Comparison of ENCODE assay signal across 9 mouse cellular contexts in the genomic region with DNA sequence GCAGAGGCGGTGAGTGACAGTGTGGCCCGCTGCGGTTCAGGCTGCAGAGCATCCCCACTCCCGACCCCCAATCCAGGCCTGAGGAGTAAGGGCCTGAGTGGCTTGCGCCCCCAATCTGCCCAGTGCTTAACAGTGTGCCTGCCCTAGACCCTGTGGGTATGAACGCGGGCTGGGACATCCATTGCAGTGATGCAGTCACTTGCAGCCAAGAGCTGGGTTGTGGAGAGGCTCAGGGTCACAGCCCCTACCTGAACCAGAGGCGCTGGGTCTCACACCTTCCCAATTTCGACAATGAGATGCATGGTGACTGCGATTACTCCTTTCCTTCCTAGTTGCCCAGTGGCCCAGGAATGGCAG. TPM values are rescaled to one million over a fixed set of nuclear protein-coding genes. Genes with fewer than 3 reads are reported as not detected.
A peak's percentile ranks its signal among the peaks of the same experiment; 100 is the strongest.
DNase-seq lines count a peak whose midpoint lies in the region; ATAC-seq and TF ChIP-seq lines count a peak whose summit lies in the region.
"Had no signal": no experiment of that assay in that cellular context is flagged by ENCODE, and none has a peak within 500 bp of the region (broad histone marks: within the 10 kb centered on the region; RNA-seq: fewer than 3 reads in every experiment).

No protein-coding gene starts in this region.

- H3K27ac ChIP-seq in layer of hippocampus, adult 2 months = peak overlapping the region; percentile 92
- no peak overlapping the region for H3K27ac ChIP-seq in embryonic facial prominence, embryonic 12.5 days
- H3K27ac ChIP-seq in hindbrain, embryonic 16.5 days (ENCODE audit: low read depth, low read length) = peak overlapping the region; percentile 69; the same call in 1 of the 2 replicates
- H3K27ac ChIP-seq in midbrain, embryonic 16.5 days (ENCODE audit: low read length) = peak overlapping the region; percentile 75

- H3K9ac ChIP-seq in embryonic facial prominence, embryonic 12.5 days = no peak overlapping the region
- H3K9ac ChIP-seq in hindbrain, embryonic 16.5 days (ENCODE audit: low read depth, low read length) = peak overlapping the region; percentile 75
- peak overlapping the region; percentile 85 for H3K9ac ChIP-seq in midbrain, embryonic 16.5 days (ENCODE audit: low read depth, low read length)

- H3K4me3 ChIP-seq in layer of hippocampus, adult 2 months = peak overlapping the region; percentile 67
- peak overlapping the region; percentile 47 for H3K4me3 ChIP-seq in embryonic facial prominence, embryonic 12.5 days
- peak overlapping the region; percentile 64 for H3K4me3 ChIP-seq in hindbrain, embryonic 16.5 days (ENCODE audit: low read length)
- H3K4me3 ChIP-seq in midbrain, embryonic 16.5 days (ENCODE audit: low read depth, low read length) = peak overlapping the region; percentile 77

- no peaks in the 10 kb centered on the region for H3K9me3 ChIP-seq in embryonic facial prominence, embryonic 12.5 days
- no peaks in the 10 kb centered on the region for H3K9me3 ChIP-seq in hindbrain, embryonic 16.5 days (ENCODE audit: control insufficient read depth, low read length)
- no peaks in the 10 kb centered on the region for H3K9me3 ChIP-seq in midbrain, embryonic 16.5 days (replicated peaks; ENCODE audit: control insufficient read depth, low read length, poor library complexity, severe bottlenecking)

- ATAC-seq in embryonic facial prominence, embryonic 12.5 days (ENCODE audit: insufficient number of reproducible peaks, insufficient read depth, low FRiP score, low TSS enrichment) = 0 out of 2 replicates have a peak, but pooled peaks have one; percentile 52
- peak; percentile 83 for ATAC-seq in hindbrain, embryonic 16.5 days
- ATAC-seq in midbrain, embryonic 16.5 days = peak; percentile 84

- WGBS in embryonic facial prominence, embryonic 12.5 days = 3% methylated on average over 10 of the region's 10 CpGs
- 5% methylated on average over 10 of the region's 10 CpGs for WGBS in hindbrain, embryonic 16.5 days
- 5% methylated on average over 10 of the region's 10 CpGs for WGBS in midbrain, embryonic 16.5 days

- peaks cover 8% of the 10 kb centered on the region; the same call in 1 of the 2 replicates for H3K4me1 ChIP-seq in embryonic facial prominence, embryonic 12.5 days
- H3K4me1 ChIP-seq in hindbrain, embryonic 16.5 days (ENCODE audit: control insufficient read depth, insufficient read depth, low read depth, low read length) = peaks cover 2% of the 10 kb centered on the region; the same call in 1 of the 2 replicates
- H3K4me1 ChIP-seq in midbrain, embryonic 16.5 days (ENCODE audit: control insufficient read depth, insufficient read depth, low read length) = peaks cover 15% of the 10 kb centered on the region

- peaks cover 44% of the 10 kb centered on the region for H3K27me3 ChIP-seq in embryonic facial prominence, embryonic 12.5 days
- no peaks in the 10 kb centered on the region; the same call in 1 of the 2 replicates for H3K27me3 ChIP-seq in hindbrain, embryonic 16.5 days (replicated peaks; ENCODE audit: control insufficient read depth, insufficient read depth, low read length)
- H3K27me3 ChIP-seq in midbrain, embryonic 16.5 days (ENCODE audit: control insufficient read depth, insufficient read depth, low read depth, low read length) = no peaks in the 10 kb centered on the region

- no peak for DNase-seq in layer of hippocampus, adult 2 months (ENCODE audit: low spot score in 2 of 2)
- no peak for DNase-seq in layer of hippocampus, postnatal 25 days (ENCODE audit: extremely low spot score in 1 of 2, low spot score in 1 of 2)
- no peak for DNase-seq in ovary, postnatal 10 days (ENCODE audit: low spot score)
- DNase-seq in layer of hippocampus, adult 18-20 months (ENCODE audit: low spot score in 2 of 2) = no peak
- DNase-seq in spleen, postnatal 4 days (ENCODE audit: low spot score in 2 of 2) = no peak

- no peak for TF ChIP-seq CTCF in layer of hippocampus, adult 2 months (conservative IDR thresholded peaks at IDR 0.05)

- H3K4me2 ChIP-seq in embryonic facial prominence, embryonic 12.5 days (replicated peaks) = peak overlapping the region; percentile 82
- peak overlapping the region; percentile 81 for H3K4me2 ChIP-seq in hindbrain, embryonic 16.5 days (ENCODE audit: low read length)
- H3K4me2 ChIP-seq in midbrain, embryonic 16.5 days (ENCODE audit: low read length) = peak overlapping the region; percentile 84

- no peaks in the 10 kb centered on the region for H3K36me3 ChIP-seq in embryonic facial prominence, embryonic 12.5 days
- no peaks in the 10 kb centered on the region for H3K36me3 ChIP-seq in hindbrain, embryonic 16.5 days (ENCODE audit: control insufficient read depth, insufficient read depth, low read length)
- no peaks in the 10 kb centered on the region for H3K36me3 ChIP-seq in midbrain, embryonic 16.5 days (ENCODE audit: control insufficient read depth, insufficient read depth, low read length)

RNA-seq across cellular contexts. Expression of gene Ripply2, which starts 0.6 kb away (rescaled TPM):
- 10 to 100 TPM; 11.1 to 12.1 TPM for total RNA-seq in layer of hippocampus, adult 2 months (2021)
- total RNA-seq in layer of hippocampus, postnatal 25 days (2021) = 10 to 100 TPM; 10.7 TPM
- polyA plus RNA-seq in embryonic facial prominence, embryonic 12.5 days (2016; fragmentation: Nextera tagmentation; extraction: Ambion mirVana) = not detected in 2 replicates
- polyA plus RNA-seq in hindbrain, embryonic 16.5 days (2015; fragmentation: Nextera tagmentation; extraction: Ambion mirVana) = 7.8 and 9.5 TPM in 2 replicates
- 9.3 and 9.4 TPM in 2 replicates for polyA plus RNA-seq in midbrain, embryonic 16.5 days (2015; fragmentation: Nextera tagmentation; extraction: Ambion mirVana)
- total RNA-seq in layer of hippocampus, adult 18-20 months (2021) = 10 to 100 TPM in 1 of 2 experiments, 1 to 10 TPM in 1; 8.0 to 10.9 TPM
- polyA plus RNA-seq: large intestine, adult 2 months had no signal

RNA-seq across cellular contexts. Expression of gene Cyb5r4, which starts 5.9 kb away (rescaled TPM):
- 10 to 100 TPM; 33.2 to 33.5 TPM for total RNA-seq in layer of hippocampus, adult 2 months (2021)
- total RNA-seq in layer of hippocampus, postnatal 25 days (2021) = 10 to 100 TPM; 34.3 to 34.5 TPM
- 54.6 and 58.3 TPM in 2 replicates for polyA plus RNA-seq in embryonic facial prominence, embryonic 12.5 days (2016; fragmentation: Nextera tagmentation; extraction: Ambion mirVana)
- 55.2 and 56.6 TPM in 2 replicates for polyA plus RNA-seq in hindbrain, embryonic 16.5 days (2015; fragmentation: Nextera tagmentation; extraction: Ambion mirVana)
- polyA plus RNA-seq in midbrain, embryonic 16.5 days (2015; fragmentation: Nextera tagmentation; extraction: Ambion mirVana) = 56.8 and 61.3 TPM in 2 replicates
- 10 to 100 TPM; 36.0 to 37.5 TPM for total RNA-seq in layer of hippocampus, adult 18-20 months (2021)
